Mouse (Mus musculus): Measurements from ENCODE around the gene Lpp.

DNA sequence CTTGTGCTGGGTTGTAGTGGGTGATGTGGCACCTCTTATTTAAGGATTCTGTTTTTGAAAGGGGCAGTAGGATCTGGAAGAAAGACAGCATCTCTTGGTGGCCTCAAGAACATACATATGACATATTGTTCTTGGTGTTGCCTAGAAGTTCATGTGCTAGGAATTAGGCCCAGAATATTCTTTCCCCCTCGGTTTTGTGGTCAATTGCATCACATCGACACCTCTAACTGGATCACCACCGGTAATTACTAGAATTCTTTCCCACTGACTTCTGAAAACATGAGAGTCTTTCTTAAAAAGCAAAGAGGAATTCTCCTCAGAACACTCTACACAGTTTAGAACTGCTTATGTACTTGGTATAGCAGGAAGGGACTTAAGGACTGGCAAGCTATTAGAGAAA is 34.3 kb downstream of the Lpp start:
- TF ChIP-seq CTCF (IDR thresholded peaks at IDR 0.05; ENCODE audit: low read depth, low read length) (no peak), TAL1 (conservative IDR thresholded peaks at IDR 0.05; ENCODE audit: low read depth, low read length) (no peak), GATA1 (IDR thresholded peaks at IDR 0.05; ENCODE audit: borderline replicate concordance, low read length) (no peak)
